Mouse (Mus musculus) intestine, embryonic 15.5 days (tissue): ENCODE measurements around the gene Uimc1. TPM values are rescaled to one million over a fixed set of nuclear protein-coding genes. Genes with fewer than 3 reads are reported as not detected.

ENCODE experiments used
- ATAC-seq: fragments of 200-750 bp; cut with Nextera tagmentation; 2 replicates; pipeline ENCODE4 v1.8.0; 2017; ENCODE audit warnings: moderate TSS enrichment, moderate library complexity
- H3K27ac ChIP-seq: fragments of 300-500 bp; sonication (generic); 2 replicates; pipeline ENCODE4 v1.5.1; 2015; ENCODE audit warnings: mild to moderate bottlenecking, inconsistent platforms
- H3K27me3 ChIP-seq: fragments of 300-500 bp; sonication (generic); replicated peaks from 2 replicates; pipeline ENCODE4 v1.6.1; 2015; ENCODE audit warnings: inconsistent platforms
- H3K36me3 ChIP-seq: fragments of 300-500 bp; sonication (generic); 2 replicates; pipeline ENCODE4 v1.6.1; 2015; ENCODE audit warnings: inconsistent platforms
- H3K4me1 ChIP-seq: fragments of 300-500 bp; sonication (generic); replicated peaks from 2 replicates; pipeline ENCODE4 v1.6.1; 2015; ENCODE audit warnings: inconsistent platforms
- H3K4me2 ChIP-seq: fragments of 300-500 bp; sonication (generic); replicated peaks from 2 replicates; pipeline ENCODE4 v1.6.1; 2015; ENCODE audit warnings: mild to moderate bottlenecking, inconsistent platforms
- H3K4me3 ChIP-seq: fragments of 300-500 bp; sonication (generic); replicated peaks from 2 replicates; pipeline ENCODE4 v1.5.1; 2015; ENCODE audit warnings: inconsistent platforms
- H3K9ac ChIP-seq: fragments of 300-500 bp; sonication (generic); 2 replicates; pipeline ENCODE4 v1.6.1; 2015; ENCODE audit warnings: inconsistent platforms
- H3K9me3 ChIP-seq: fragments of 300-500 bp; sonication (generic); 2 replicates; pipeline ENCODE4 v1.6.1; 2016; ENCODE audit warnings: inconsistent platforms
- WGBS: fragments of 180-500 bp; shearing (Covaris S2); methylation state at CpG from one replicate; pipeline ENCODE4 v1.1.7; 2015; 5-methylcytosine and 5-hydroxymethylcytosine counted together
- polyA plus RNA-seq: library from polyadenylated mRNA; unstranded; fragments of >200 nt; fragmentation: Nextera tagmentation; extraction: Ambion mirVana; gene quantifications from 2 replicates; pipeline ENCODE4 v1.2.1, GENCODE M21; 2015

Uimc1 gene
- polyA plus RNA-seq, 1 experiment from 2014 or later = 21.8 TPM

- Histone ChIP-seq H3K27ac (no peak overlapping the region), H3K36me3 (no peaks in the 10 kb centered on the region), H3K4me3 (no peak overlapping the region), H3K9ac (no peak overlapping the region), H3K4me2 (no peak overlapping the region), H3K4me1 (no peaks in the 10 kb centered on the region), H3K9me3 (no peaks in the 10 kb centered on the region), H3K27me3 (no peaks in the 10 kb centered on the region)
- no peak for ATAC-seq
- 68% methylated on average over 8 of the region's 8 CpGs for WGBS
Measured at GRCm38 (mm10) chr13:54983001-54983400, 117.1 kb downstream of the Uimc1 start.

- WGBS = 72% methylated on average over 12 of the region's 12 CpGs
- no peaks in the 10 kb centered on the region for H3K4me1 ChIP-seq
- H3K4me2 ChIP-seq = no peak overlapping the region
- no peak for ATAC-seq
- H3K27me3 ChIP-seq = no peaks in the 10 kb centered on the region
- H3K4me3 ChIP-seq = no peak overlapping the region
- H3K27ac ChIP-seq = no peak overlapping the region
- no peaks in the 10 kb centered on the region for H3K36me3 ChIP-seq
- H3K9ac ChIP-seq = no peak overlapping the region
- no peaks in the 10 kb centered on the region for H3K9me3 ChIP-seq
Measured at GRCm38 (mm10) chr13:54980957-54981356, 119.1 kb downstream of the Uimc1 start.

DNA sequence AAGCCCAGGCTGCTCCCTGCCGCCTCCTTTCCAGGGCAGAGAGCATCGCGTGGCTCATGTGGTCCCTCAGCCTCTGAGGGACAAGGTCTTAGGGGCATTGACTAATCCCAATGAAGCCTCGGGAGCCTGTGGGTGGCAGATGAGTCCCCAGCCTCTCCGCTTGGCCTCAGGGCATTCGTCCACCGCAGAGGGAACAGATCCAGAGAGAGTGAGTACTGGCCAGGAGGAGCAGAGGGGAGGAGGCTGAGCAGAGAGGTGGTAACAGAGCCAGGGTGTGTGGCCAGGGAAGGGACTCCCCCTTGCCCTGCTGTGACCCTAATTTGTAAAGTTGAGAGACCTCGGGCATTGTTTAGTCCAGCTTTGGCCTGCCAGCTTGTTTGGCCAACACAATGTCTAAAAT is 121.3 kb downstream of the Uimc1 start:
- Histone ChIP-seq H3K4me1 (no peaks in the 10 kb centered on the region), H3K9me3 (no peaks in the 10 kb centered on the region), H3K4me2 (no peak overlapping the region), H3K9ac (no peak overlapping the region), H3K27ac (no peak overlapping the region), H3K4me3 (no peak overlapping the region), H3K27me3 (no peaks in the 10 kb centered on the region), H3K36me3 (no peaks in the 10 kb centered on the region)
- ATAC-seq = no peak
- 50% methylated on average over 8 of the region's 8 CpGs for WGBS

Other genes starting within 250 kb of the Uimc1 start
- 2.3 and 2.4 TPM in 2 replicates for gene Unc5a, start 150.9 kb downstream of the Uimc1 start, polyA plus RNA-seq
- 1.2 TPM in 2 replicates for gene Hk3, start 78.9 kb downstream of the Uimc1 start, polyA plus RNA-seq
- gene Zfp346, start 5.0 kb upstream of the Uimc1 start, polyA plus RNA-seq = 14.3 and 14.7 TPM in 2 replicates
- gene Gm17617, start 33.2 kb upstream of the Uimc1 start, polyA plus RNA-seq = not detected in 2 replicates
- 14.2 and 14.5 TPM in 2 replicates for gene Fgfr4, start 52.3 kb upstream of the Uimc1 start, polyA plus RNA-seq
- 49.6 and 52.8 TPM in 2 replicates for gene Nsd1, start 109.5 kb upstream of the Uimc1 start, polyA plus RNA-seq
- gene Prelid1, start 220.2 kb upstream of the Uimc1 start, polyA plus RNA-seq = 543 and 576 TPM in 2 replicates
- 83.2 and 101 TPM in 2 replicates for gene Rab24, start 221.6 kb upstream of the Uimc1 start, polyA plus RNA-seq
- 22.3 and 26.0 TPM in 2 replicates for gene Mxd3, start 229.5 kb upstream of the Uimc1 start, polyA plus RNA-seq